Mouse (Mus musculus) heart, adult 2 months (tissue): ENCODE measurements around the gene Gm20388. TPM values are rescaled to one million over a fixed set of nuclear protein-coding genes. Genes with fewer than 3 reads are reported as not detected.

Experiments
- DNase-seq, 2 experiments: peaks; one replicate each; pipeline ENCODE4 v3.0.0; 2021
- H3K27ac ChIP-seq: fragments of 200-600 bp; 2 replicates; pipeline ENCODE4 v1.8.1; 2022
- H3K27me3 ChIP-seq: fragments of 200-500 bp; 2 replicates; pipeline ENCODE4 v1.6.1; 2012; ENCODE audit warnings: mild to moderate bottlenecking, low read length, inconsistent platforms, mixed read lengths; ENCODE audit not compliant: control insufficient read depth, insufficient read depth
- H3K36me3 ChIP-seq: fragments of 200-500 bp; 2 replicates; pipeline ENCODE4 v1.6.1; 2012; ENCODE audit warnings: low read length, inconsistent platforms; ENCODE audit not compliant: control insufficient read depth, insufficient read depth
- H3K4me1 ChIP-seq: fragments of 200-500 bp; 2 replicates; pipeline ENCODE4 v1.6.1; 2011; ENCODE audit warnings: low read length; ENCODE audit not compliant: control insufficient read depth, insufficient read depth
- H3K4me3 ChIP-seq: fragments of 200-600 bp; 2 replicates; pipeline ENCODE4 v1.8.1; 2022
- H3K79me2 ChIP-seq: fragments of 200-500 bp; replicated peaks from 2 replicates; pipeline ENCODE4 v1.6.1; 2012; ENCODE audit warnings: mild to moderate bottlenecking, inconsistent platforms, low read length, moderate library complexity, mixed read lengths; ENCODE audit not compliant: control insufficient read depth, insufficient read depth
- H3K9ac ChIP-seq: fragments of 200-500 bp; 2 replicates; pipeline ENCODE4 v1.6.1; 2012; ENCODE audit warnings: low read depth, mild to moderate bottlenecking, control low read depth, inconsistent platforms, low read length, mixed read lengths
- CTCF ChIP-seq: fragments of 200-600 bp; IDR thresholded peaks from 2 replicates; pipeline ENCODE4 v1.8.1; 2022; ENCODE audit warnings: antibody characterized with exemption, mild to moderate bottlenecking, moderate library complexity
- EP300 ChIP-seq: fragments of 200-500 bp; IDR thresholded peaks from 2 replicates; pipeline ENCODE4 v1.6.1; 2011; ENCODE audit warnings: low read depth, low read length, control low read depth; ENCODE audit not compliant: insufficient read depth
- POLR2A ChIP-seq: fragments of 200-500 bp; IDR thresholded peaks from 2 replicates; pipeline ENCODE4 v1.6.1; 2011; ENCODE audit warnings: mild to moderate bottlenecking, low read depth, low read length, control low read depth; ENCODE audit not compliant: insufficient read depth
- WGBS: fragments of 180-500 bp; shearing (Covaris S2); methylation state at CpG from one replicate; pipeline ENCODE4 v1.1.7; 2018; 5-methylcytosine and 5-hydroxymethylcytosine counted together
- intact Hi-C: fragments of 180-260 bp; cut with DNase I; formaldehyde crosslinking; loops from one replicate; pipeline ENCODE4 v1.15.1; 2025
- polyA plus RNA-seq: library from polyadenylated mRNA; depleted of rRNA; stranded (reverse); fragments of >200 nt; gene quantifications from 2 replicates; pipeline ENCODE4 v1.2.3, GENCODE M21; 2012
- total RNA-seq, 2 experiments: library from RNA; stranded (reverse); gene quantifications; 2 replicates each; pipeline ENCODE4 v1.2.3; 2021

Gm20388 gene
- total and polyA plus RNA-seq, 3 experiments, result 1.8 to 32.3 TPM; not detected in 1

DNA sequence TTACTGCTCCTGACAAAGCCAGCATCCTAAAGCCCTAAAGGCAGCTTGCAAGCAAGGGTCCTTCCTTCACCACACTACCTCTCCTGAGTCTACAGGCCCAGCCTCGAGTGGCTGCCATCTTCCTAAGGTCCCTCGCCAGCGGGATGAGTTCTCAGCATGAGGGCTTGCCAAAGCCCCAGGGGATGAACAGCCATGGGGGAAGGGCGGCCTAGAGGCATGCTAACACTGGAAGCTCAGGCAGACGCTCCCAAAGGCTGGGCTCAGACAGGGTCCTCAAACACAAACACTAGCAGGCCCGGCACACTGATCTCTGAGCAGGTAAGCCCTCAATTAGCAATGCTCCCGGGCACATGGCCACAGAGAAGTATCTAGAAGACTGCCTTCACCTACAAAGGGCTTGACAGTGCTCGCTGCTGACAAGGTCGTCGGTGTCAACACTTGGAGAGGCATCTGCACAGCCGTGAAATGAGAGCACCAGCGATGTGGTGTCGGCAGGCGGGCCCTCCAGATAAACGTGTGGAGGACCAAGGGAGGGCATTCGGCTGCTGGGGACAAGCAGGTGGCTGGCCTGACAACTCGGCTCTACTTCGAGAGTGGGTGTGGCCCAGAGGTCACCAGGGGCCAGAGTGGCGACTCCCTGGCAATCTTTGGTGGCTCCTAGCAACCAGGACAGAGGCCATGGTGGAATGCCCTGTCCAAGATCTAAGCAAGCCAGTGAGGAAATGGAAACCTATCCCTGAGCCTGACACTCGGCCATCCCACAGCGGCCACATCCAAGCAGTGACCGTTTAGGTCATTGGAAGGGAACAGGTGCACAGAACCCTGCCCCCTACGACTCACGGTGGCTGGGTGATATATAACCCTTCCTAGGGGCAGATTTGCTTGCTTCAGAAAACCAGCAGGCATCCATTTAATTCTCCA lies 1640.7 kb downstream of the Gm20388 start:
- 63% methylated on average over 24 of the region's 24 CpGs for WGBS
- Histone ChIP-seq H3K36me3 (no peaks in the 10 kb centered on the region), H3K9ac (no peak overlapping the region), H3K4me1 (no peaks in the 10 kb centered on the region; the same call in none of the 2 replicates), H3K27ac (no peak overlapping the region), H3K4me3 (no peak overlapping the region), H3K27me3 (no peaks in the 10 kb centered on the region), H3K79me2 (0 out of 2 replicates have a peak, but pooled peaks cover 1% of the 10 kb centered on the region)
- DNase-seq, result no peak
- TF ChIP-seq EP300, result no peak
- no peak for TF ChIP-seq CTCF
- no peak for TF ChIP-seq POLR2A
- intact Hi-C loops, result no loop called here

DNA sequence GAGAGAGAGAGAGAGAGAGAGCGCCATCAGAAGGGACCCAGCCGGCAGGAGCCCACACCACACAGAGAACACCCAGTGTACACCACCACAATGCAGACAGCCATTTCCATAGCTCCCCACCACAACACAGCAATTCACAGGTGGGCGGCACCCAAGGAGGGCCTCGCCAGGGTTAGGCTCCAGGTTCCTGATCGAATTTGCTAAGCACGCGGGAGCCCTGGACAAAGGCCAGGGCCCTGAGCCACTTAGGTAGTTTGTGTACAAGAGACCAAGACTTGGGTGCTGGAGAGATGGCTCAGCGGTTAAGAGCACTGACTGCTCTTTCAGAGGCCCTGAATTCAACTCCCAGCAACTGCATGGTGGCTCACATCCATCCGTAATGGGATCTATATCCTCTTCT lies 1641.9 kb downstream of the Gm20388 start:
- TF ChIP-seq CTCF (no peak), POLR2A (no peak)
- no peaks in the 10 kb centered on the region for H3K27me3 ChIP-seq
- 81% methylated on average over 9 of the region's 9 CpGs for WGBS
- H3K4me3 ChIP-seq, result no peak overlapping the region
- H3K9ac ChIP-seq, result no peak overlapping the region
- DNase-seq, result peak in 1 of 2 experiments; percentile 12
- intact Hi-C loops, result no loop called here
- H3K27ac ChIP-seq, result no peak overlapping the region
- H3K4me1 ChIP-seq, result no peaks in the 10 kb centered on the region; the same call in 1 of the 2 replicates
- H3K79me2 ChIP-seq, result 0 out of 2 replicates have a peak, but pooled peaks cover 1% of the 10 kb centered on the region
- no peaks in the 10 kb centered on the region for H3K36me3 ChIP-seq

DNA sequence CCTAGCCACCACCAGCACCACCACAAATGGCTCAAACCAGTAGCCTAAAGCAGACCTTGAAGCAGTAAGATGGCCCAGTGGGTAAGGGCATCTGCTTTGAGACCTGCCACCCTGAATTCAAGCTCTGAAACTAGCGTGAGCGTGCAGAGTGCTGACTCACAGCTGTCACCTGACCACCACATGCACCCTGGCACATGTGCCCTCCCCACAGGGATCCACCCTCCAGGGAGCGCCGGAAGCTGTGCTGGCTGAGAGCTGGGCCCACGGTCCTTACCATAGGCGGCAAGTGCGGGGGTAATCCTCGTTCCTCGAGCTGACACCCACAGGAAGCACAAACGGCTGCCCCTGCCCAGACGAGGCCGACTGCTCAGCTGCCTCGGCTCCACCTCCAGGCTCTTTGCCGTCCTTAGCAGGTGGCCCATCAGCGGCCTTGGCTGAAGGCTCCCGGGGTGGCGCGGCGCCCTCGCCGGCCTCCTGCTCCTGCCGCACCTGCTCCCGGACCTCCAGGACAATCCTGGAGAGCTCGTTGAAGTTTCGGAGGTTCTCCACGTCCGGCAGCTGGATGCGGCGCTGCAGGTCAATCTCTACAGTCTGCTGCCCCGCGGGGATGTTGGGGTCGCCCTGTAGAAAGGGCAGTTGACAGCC lies 1643.3 kb downstream of the Gm20388 start:
- Histone ChIP-seq H3K79me2 (0 out of 2 replicates have a peak, but pooled peaks cover 2% of the 10 kb centered on the region), H3K4me1 (no peaks in the 10 kb centered on the region; the same call in 1 of the 2 replicates), H3K4me3 (no peak overlapping the region), H3K27ac (no peak overlapping the region), H3K27me3 (no peaks in the 10 kb centered on the region), H3K36me3 (no peaks in the 10 kb centered on the region), H3K9ac (no peak overlapping the region)
- no peak for TF ChIP-seq EP300
- TF ChIP-seq POLR2A, result no peak
- TF ChIP-seq CTCF, result no peak
- 95% methylated on average over 32 of the region's 32 CpGs for WGBS
- peak in 1 of 2 experiments; percentile 15 for DNase-seq
- intact Hi-C loops, result no loop called here

DNA sequence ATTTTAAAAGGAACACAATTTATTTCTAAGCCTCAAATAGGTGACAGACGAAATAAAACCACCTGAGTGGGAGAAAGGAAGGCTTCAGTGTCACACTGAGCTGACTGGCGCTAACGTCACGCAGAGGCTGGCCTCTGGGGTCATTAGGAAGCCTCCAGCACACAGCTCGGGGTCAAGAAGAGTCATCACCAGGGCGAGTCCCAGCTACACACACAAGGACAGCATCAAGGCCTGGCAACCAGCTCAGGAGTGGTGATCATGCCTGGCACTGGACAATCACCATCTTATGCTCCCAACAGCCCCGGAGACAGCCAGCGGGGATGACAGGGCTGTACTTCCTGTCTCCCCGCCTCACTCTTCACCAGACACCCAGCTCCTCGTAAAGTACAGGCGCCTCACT lies 1647.1 kb downstream of the Gm20388 start:
- H3K4me3 ChIP-seq, result no peak overlapping the region
- intact Hi-C loops, result no loop called here
- peaks cover 9% of the 10 kb centered on the region for H3K4me1 ChIP-seq
- no peak overlapping the region for H3K27ac ChIP-seq
- TF ChIP-seq EP300, result no peak
- DNase-seq, result no peak
- no peak overlapping the region for H3K9ac ChIP-seq
- H3K79me2 ChIP-seq, result peaks cover 3% of the 10 kb centered on the region; the same call in 1 of the 2 replicates
- no peaks in the 10 kb centered on the region for H3K36me3 ChIP-seq
- 87% methylated on average over 11 of the region's 11 CpGs for WGBS
- H3K27me3 ChIP-seq, result no peaks in the 10 kb centered on the region

DNA sequence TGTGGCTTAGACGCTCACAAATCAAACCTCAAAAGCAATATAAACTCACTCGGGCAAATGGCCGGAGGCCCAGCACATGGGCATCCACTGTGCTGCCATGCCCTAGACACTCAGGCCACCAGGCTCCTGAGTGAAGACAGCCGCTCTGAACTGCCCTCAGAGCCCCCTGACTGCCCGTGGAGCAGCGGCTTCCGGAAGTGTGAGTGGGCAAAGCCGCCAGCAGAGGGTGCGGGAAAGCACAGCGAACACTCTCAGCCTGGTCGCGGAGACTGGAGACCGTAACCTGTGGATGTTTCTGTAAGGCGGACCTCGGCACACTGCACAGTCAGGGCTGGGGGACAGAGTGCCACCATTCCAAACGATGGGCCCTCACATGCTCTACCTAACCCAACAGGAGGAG lies 1647.9 kb downstream of the Gm20388 start:
- TF ChIP-seq POLR2A (no peak), EP300 (no peak), CTCF (no peak)
- Histone ChIP-seq H3K27ac (no peak overlapping the region), H3K27me3 (no peaks in the 10 kb centered on the region), H3K36me3 (no peaks in the 10 kb centered on the region), H3K79me2 (peaks cover 3% of the 10 kb centered on the region; the same call in 1 of the 2 replicates), H3K4me3 (no peak overlapping the region), H3K9ac (no peak overlapping the region), H3K4me1 (peaks cover 13% of the 10 kb centered on the region)
- WGBS, result 85% methylated on average over 16 of the region's 16 CpGs
- intact Hi-C loops, result no loop called here
- DNase-seq, result peak in 1 of 2 experiments; percentile 14

DNA sequence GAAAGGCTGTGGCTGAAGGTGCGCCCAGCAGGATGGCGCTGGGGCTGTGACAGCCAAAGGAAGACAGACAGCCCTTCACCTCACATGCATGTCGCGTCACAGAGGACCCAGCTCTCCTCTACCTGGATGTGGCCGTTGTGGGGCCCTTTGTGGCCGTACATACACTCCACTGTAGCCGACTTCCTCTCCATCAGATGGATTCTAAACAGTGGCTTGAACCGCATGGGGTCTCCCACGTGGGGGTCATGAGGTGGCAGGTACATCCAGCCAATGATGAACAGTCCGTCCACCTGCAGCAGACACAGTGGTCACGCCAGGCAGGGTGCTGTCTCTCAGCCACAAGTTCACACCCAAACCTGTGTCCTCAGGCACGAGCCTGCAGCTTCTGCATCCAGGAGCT lies 1649.2 kb downstream of the Gm20388 start:
- Histone ChIP-seq H3K4me1 (peaks cover 13% of the 10 kb centered on the region), H3K4me3 (no peak overlapping the region), H3K36me3 (no peaks in the 10 kb centered on the region), H3K27ac (no peak overlapping the region), H3K9ac (no peak overlapping the region), H3K79me2 (peaks cover 3% of the 10 kb centered on the region; the same call in 1 of the 2 replicates), H3K27me3 (no peaks in the 10 kb centered on the region)
- DNase-seq, result no peak
- TF ChIP-seq CTCF (no peak), EP300 (no peak), POLR2A (no peak)
- intact Hi-C loops, result no loop called here
- WGBS, result 94% methylated on average over 12 of the region's 12 CpGs
